Mouse (Mus musculus): Measurements from ENCODE around the gene Son. TPM values are rescaled to one million over a fixed set of nuclear protein-coding genes. Genes with fewer than 3 reads are reported as not detected.

Son gene
- polyA plus RNA-seq (2015; fragmentation: Nextera tagmentation; extraction: Ambion mirVana): 110 and 121 TPM in 2 replicates

GRCm38 (mm10) chr16:91647461-91648219 is at the start of gene Son:
Gene Son (plus strand): TSS chr16:91647506.
- Histone ChIP-seq H3K9me3 (no peaks in the 10 kb centered on the region), H3K4me1 (peaks cover 17% of the 10 kb centered on the region), H3K4me2 (peak within 1 kb of the TSS; percentile 86), H3K27ac (peak within 1 kb of the TSS; percentile 99), H3K4me3 (peak within 1 kb of the TSS; percentile 67), H3K9ac (peak within 1 kb of the TSS; percentile 76), H3K36me3 (peaks cover 15% of the 10 kb centered on the region), H3K27me3 (no peaks in the 10 kb centered on the region)
- under 1% methylated on average over 70 of the region's 70 CpGs for WGBS
- peak; percentile 95 for ATAC-seq (ENCODE audit: insufficient number of reproducible peaks, low FRiP score, low TSS enrichment, low read depth)

GRCm38 (mm10) chr16:91597672-91598010 is 49.7 kb upstream of the Son start, which contains the start of gene Tmem50b:
Gene Tmem50b (minus strand): TSS chr16:91597800.
- H3K4me1 ChIP-seq: peaks cover 16% of the 10 kb centered on the region
- peak within 1 kb of the TSS; percentile 51 for H3K27ac ChIP-seq
- ATAC-seq (ENCODE audit: insufficient number of reproducible peaks, low FRiP score, low TSS enrichment, low read depth): peak; percentile 99
- H3K36me3 ChIP-seq: no peaks in the 10 kb centered on the region
- peak within 1 kb of the TSS; percentile 95 for H3K4me2 ChIP-seq
- peak within 1 kb of the TSS; percentile 84 for H3K4me3 ChIP-seq
- under 1% methylated on average over 29 of the region's 34 CpGs for WGBS
- H3K9me3 ChIP-seq: no peaks in the 10 kb centered on the region
- peak within 1 kb of the TSS; percentile 64 for H3K9ac ChIP-seq
- peaks cover 10% of the 10 kb centered on the region for H3K27me3 ChIP-seq

GRCm38 (mm10) chr16:91599242-91599641 is 48.1 kb upstream of the Son start:
- Histone ChIP-seq H3K9ac (no peak overlapping the region), H3K27me3 (peaks cover 10% of the 10 kb centered on the region), H3K4me3 (no peak overlapping the region), H3K4me2 (no peak overlapping the region), H3K4me1 (peaks cover 16% of the 10 kb centered on the region), H3K36me3 (no peaks in the 10 kb centered on the region), H3K9me3 (no peaks in the 10 kb centered on the region), H3K27ac (no peak overlapping the region)
- no peak for ATAC-seq (ENCODE audit: insufficient number of reproducible peaks, low FRiP score, low TSS enrichment, low read depth)

- WGBS: 45% methylated on average over 4 of the region's 4 CpGs
- H3K4me1 ChIP-seq: peaks cover 11% of the 10 kb centered on the region
- no peak overlapping the region for H3K4me2 ChIP-seq
- no peaks in the 10 kb centered on the region for H3K36me3 ChIP-seq
- H3K9ac ChIP-seq: no peak overlapping the region
- no peak overlapping the region for H3K4me3 ChIP-seq
- H3K9me3 ChIP-seq: no peaks in the 10 kb centered on the region
- ATAC-seq (ENCODE audit: insufficient number of reproducible peaks, low FRiP score, low TSS enrichment, low read depth): no peak
- peaks cover 10% of the 10 kb centered on the region for H3K27me3 ChIP-seq
- H3K27ac ChIP-seq: no peak overlapping the region
These were observed 46.2 kb upstream of the Son start for GRCm38 (mm10) chr16:91601081-91601480.

- Histone ChIP-seq H3K9me3 (no peaks in the 10 kb centered on the region), H3K27ac (no peak overlapping the region), H3K36me3 (no peaks in the 10 kb centered on the region), H3K4me3 (no peak overlapping the region), H3K4me2 (no peak overlapping the region), H3K9ac (no peak overlapping the region), H3K27me3 (peaks cover 10% of the 10 kb centered on the region), H3K4me1 (peaks cover 6% of the 10 kb centered on the region)
- WGBS: 40% methylated on average over 9 of the region's 9 CpGs
- no peak for ATAC-seq (ENCODE audit: insufficient number of reproducible peaks, low FRiP score, low TSS enrichment, low read depth)
These were observed 45.6 kb upstream of the Son start for GRCm38 (mm10) chr16:91601693-91602092.

- WGBS: 56% methylated on average over 6 of the region's 6 CpGs
- Histone ChIP-seq H3K36me3 (no peaks in the 10 kb centered on the region), H3K4me1 (no peaks in the 10 kb centered on the region), H3K9ac (no peak overlapping the region), H3K4me2 (no peak overlapping the region), H3K9me3 (no peaks in the 10 kb centered on the region), H3K27me3 (no peaks in the 10 kb centered on the region), H3K4me3 (no peak overlapping the region), H3K27ac (no peak overlapping the region)
- no peak for ATAC-seq (ENCODE audit: insufficient number of reproducible peaks, low FRiP score, low TSS enrichment, low read depth)
These were observed 42.1 kb upstream of the Son start for GRCm38 (mm10) chr16:91605156-91605555.

- H3K9ac ChIP-seq: no peak overlapping the region
- no peak for ATAC-seq (ENCODE audit: insufficient number of reproducible peaks, low FRiP score, low TSS enrichment, low read depth)
- no peak overlapping the region for H3K4me3 ChIP-seq
- no peaks in the 10 kb centered on the region for H3K9me3 ChIP-seq
- H3K36me3 ChIP-seq: no peaks in the 10 kb centered on the region
- H3K27me3 ChIP-seq: no peaks in the 10 kb centered on the region
- no peak overlapping the region for H3K27ac ChIP-seq
- no peak overlapping the region for H3K4me2 ChIP-seq
- H3K4me1 ChIP-seq: no peaks in the 10 kb centered on the region
- WGBS: 83% methylated on average over 8 of the region's 8 CpGs
These were observed 40.3 kb upstream of the Son start for GRCm38 (mm10) chr16:91606958-91607357.

GRCm38 (mm10) chr16:91609501-91610245 is 37.6 kb upstream of the Son start:
- H3K4me2 ChIP-seq: no peak overlapping the region
- 0 out of 2 replicates have a peak overlapping the region, but pooled peaks have one; percentile 6 for H3K27ac ChIP-seq
- H3K9ac ChIP-seq: no peak overlapping the region
- H3K4me1 ChIP-seq: no peaks in the 10 kb centered on the region
- no peaks in the 10 kb centered on the region for H3K36me3 ChIP-seq
- WGBS: 42% methylated on average over 9 of the region's 9 CpGs
- H3K9me3 ChIP-seq: no peaks in the 10 kb centered on the region
- 0 out of 2 replicates have a peak, but pooled peaks have one; percentile 53 for ATAC-seq (ENCODE audit: insufficient number of reproducible peaks, low FRiP score, low TSS enrichment, low read depth)
- H3K27me3 ChIP-seq: no peaks in the 10 kb centered on the region
- no peak overlapping the region for H3K4me3 ChIP-seq

GRCm38 (mm10) chr16:91611248-91611647 is 36.1 kb upstream of the Son start:
- H3K9ac ChIP-seq: no peak overlapping the region
- no peaks in the 10 kb centered on the region for H3K36me3 ChIP-seq
- H3K9me3 ChIP-seq: no peaks in the 10 kb centered on the region
- no peaks in the 10 kb centered on the region for H3K27me3 ChIP-seq
- no peak for ATAC-seq (ENCODE audit: insufficient number of reproducible peaks, low FRiP score, low TSS enrichment, low read depth)
- H3K4me2 ChIP-seq: no peak overlapping the region
- H3K4me3 ChIP-seq: no peak overlapping the region
- 60% methylated on average over 11 of the region's 11 CpGs for WGBS
- H3K4me1 ChIP-seq: no peaks in the 10 kb centered on the region
- no peak overlapping the region for H3K27ac ChIP-seq

- 70% methylated on average over 5 of the region's 5 CpGs for WGBS
- Histone ChIP-seq H3K27ac (no peak overlapping the region), H3K9ac (no peak overlapping the region), H3K36me3 (no peaks in the 10 kb centered on the region), H3K4me2 (no peak overlapping the region), H3K9me3 (no peaks in the 10 kb centered on the region), H3K4me3 (no peak overlapping the region), H3K27me3 (no peaks in the 10 kb centered on the region), H3K4me1 (no peaks in the 10 kb centered on the region)
- no peak for ATAC-seq (ENCODE audit: insufficient number of reproducible peaks, low FRiP score, low TSS enrichment, low read depth)
These were observed 34.8 kb upstream of the Son start for GRCm38 (mm10) chr16:91612525-91612924.

- Histone ChIP-seq H3K27ac (no peak overlapping the region), H3K27me3 (no peaks in the 10 kb centered on the region), H3K36me3 (no peaks in the 10 kb centered on the region), H3K9ac (no peak overlapping the region), H3K4me3 (no peak overlapping the region), H3K9me3 (no peaks in the 10 kb centered on the region), H3K4me1 (peaks cover 4% of the 10 kb centered on the region), H3K4me2 (no peak overlapping the region)
- ATAC-seq (ENCODE audit: insufficient number of reproducible peaks, low FRiP score, low TSS enrichment, low read depth): no peak
- 78% methylated on average over 6 of the region's 6 CpGs for WGBS
These were observed 32.8 kb upstream of the Son start for GRCm38 (mm10) chr16:91614552-91614951.
